Mouse (Mus musculus) cerebellum, adult 11 months (tissue): ENCODE data around the gene Slc30a7.

Source experiments
- DNase-seq: peaks from one replicate; pipeline ENCODE4 v3.0.0; 2022

The Slc30a7 gene

GRCm38 (mm10) chr3:115985183-115985892 is 21.9 kb downstream of the Slc30a7 start:
- no peak for DNase-seq

GRCm38 (mm10) chr3:115984653-115985052 is 22.6 kb downstream of the Slc30a7 start:
- DNase-seq = no peak

- DNase-seq = no peak
Measured at GRCm38 (mm10) chr3:115983217-115983616, 24.0 kb downstream of the Slc30a7 start.

- no peak for DNase-seq
Measured at GRCm38 (mm10) chr3:115979000-115979399, 28.2 kb downstream of the Slc30a7 start.

GRCm38 (mm10) chr3:115974995-115975394 is 32.2 kb downstream of the Slc30a7 start:
- DNase-seq = no peak

GRCm38 (mm10) chr3:115974228-115974627 is 33.0 kb downstream of the Slc30a7 start:
- DNase-seq = no peak

GRCm38 (mm10) chr3:115971891-115972646 is 35.1 kb downstream of the Slc30a7 start:
- no peak for DNase-seq

- DNase-seq = no peak
Measured at GRCm38 (mm10) chr3:115971045-115971785, 36.0 kb downstream of the Slc30a7 start.

- DNase-seq = no peak
Measured at GRCm38 (mm10) chr3:115968745-115969530, 38.3 kb downstream of the Slc30a7 start.

GRCm38 (mm10) chr3:115964071-115964470 is 43.1 kb downstream of the Slc30a7 start:
- no peak for DNase-seq

GRCm38 (mm10) chr3:115963597-115963996 is 43.6 kb downstream of the Slc30a7 start:
- DNase-seq = no peak

- no peak for DNase-seq
Measured at GRCm38 (mm10) chr3:115962028-115962415, 45.2 kb downstream of the Slc30a7 start.

- no peak for DNase-seq
Measured at GRCm38 (mm10) chr3:115961311-115962027, 45.7 kb downstream of the Slc30a7 start.

- DNase-seq = no peak
Measured at GRCm38 (mm10) chr3:115957223-115957622, 50.0 kb downstream of the Slc30a7 start.

GRCm38 (mm10) chr3:115953088-115953487 is 54.1 kb downstream of the Slc30a7 start:
- no peak for DNase-seq

- no peak for DNase-seq
Measured at GRCm38 (mm10) chr3:115952356-115952755, 54.9 kb downstream of the Slc30a7 start.

- no peak for DNase-seq
Measured at GRCm38 (mm10) chr3:115951221-115951620, 56.0 kb downstream of the Slc30a7 start.

- DNase-seq = no peak
Measured at GRCm38 (mm10) chr3:115949921-115950877, 57.0 kb downstream of the Slc30a7 start.

GRCm38 (mm10) chr3:115949220-115949920 is 57.8 kb downstream of the Slc30a7 start:
- no peak for DNase-seq

- no peak for DNase-seq
Measured at GRCm38 (mm10) chr3:115946272-115946671, 60.9 kb downstream of the Slc30a7 start.
